Mouse (Mus musculus) cerebellum, adult 11-12 months (tissue): ENCODE results near the gene Dnm2.

Experiments used
- DNase-seq: peaks from one replicate; pipeline ENCODE4 v3.0.0; 2022

Gene Dnm2

GRCm38 (mm10) chr9:21424631-21425555 is at the start of gene Dnm2:
TSS of gene Dnm2 (plus strand) at chr9:21424908.
- DNase-seq = peak; percentile 99

DNA sequence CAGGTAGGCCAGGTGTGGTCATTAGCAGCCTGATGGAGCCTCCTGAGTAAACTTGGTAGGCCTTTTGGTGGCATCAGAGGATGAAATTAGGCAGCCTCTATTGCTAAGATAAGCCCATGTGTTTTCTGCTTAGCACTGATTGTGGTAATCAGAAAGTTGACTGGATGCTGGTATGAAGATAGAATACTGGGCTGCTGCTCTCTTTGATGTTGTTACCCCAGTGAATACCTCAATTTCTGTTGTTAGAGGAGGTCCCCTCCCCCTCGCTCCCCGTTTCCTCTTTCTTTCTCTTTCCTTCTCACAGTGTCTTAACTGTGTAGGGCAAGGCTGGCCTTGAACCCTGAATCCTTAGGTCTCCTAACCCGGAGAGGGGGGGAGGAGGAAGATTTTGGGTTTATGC is 45.5 kb upstream of the Dnm2 start:
- no peak for DNase-seq

DNA sequence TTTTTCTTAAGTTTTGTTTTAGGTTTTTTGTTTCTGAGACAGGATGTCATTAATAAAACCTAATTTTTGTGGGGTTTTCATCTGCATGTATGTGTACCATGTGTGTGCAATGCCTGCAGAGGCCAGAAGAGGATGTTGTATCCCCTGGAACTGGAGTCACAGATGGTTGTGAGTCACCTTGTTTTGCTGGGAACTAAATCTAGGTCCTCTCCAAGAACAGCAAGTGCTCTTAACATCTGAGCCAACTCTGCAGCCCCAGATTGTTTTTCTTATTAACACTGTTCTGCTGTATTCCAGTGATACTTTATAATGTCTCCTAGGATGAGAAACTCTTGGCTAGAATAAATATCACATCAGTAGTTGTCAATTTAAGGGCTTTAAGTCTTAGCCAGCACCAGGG is 43.8 kb upstream of the Dnm2 start:
- no peak for DNase-seq

GRCm38 (mm10) chr9:21383966-21384365 is 40.7 kb upstream of the Dnm2 start:
- DNase-seq = no peak

- DNase-seq = no peak
Observed at GRCm38 (mm10) chr9:21392646-21393175, 32.0 kb upstream of the Dnm2 start.

DNA sequence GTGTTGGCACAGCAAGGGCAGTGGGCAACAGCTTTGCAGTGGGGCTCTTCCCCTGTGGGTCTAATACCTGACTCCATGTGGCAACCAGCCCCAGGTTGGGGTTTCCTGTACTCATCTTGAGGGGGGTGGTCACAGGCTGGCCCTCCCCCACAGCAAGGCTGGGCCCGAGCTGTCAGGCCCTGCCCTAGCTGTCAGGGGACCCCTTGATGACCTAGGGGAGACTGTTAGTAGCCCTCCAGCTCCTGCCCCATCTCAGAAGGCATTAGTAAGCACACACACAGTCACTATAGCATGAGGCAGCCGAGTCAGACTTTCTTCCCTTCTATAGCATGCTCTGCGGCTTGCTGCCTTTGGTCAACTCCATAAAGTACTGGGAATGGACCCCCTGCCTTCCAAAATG is 29.0 kb upstream of the Dnm2 start:
- DNase-seq = no peak

DNA sequence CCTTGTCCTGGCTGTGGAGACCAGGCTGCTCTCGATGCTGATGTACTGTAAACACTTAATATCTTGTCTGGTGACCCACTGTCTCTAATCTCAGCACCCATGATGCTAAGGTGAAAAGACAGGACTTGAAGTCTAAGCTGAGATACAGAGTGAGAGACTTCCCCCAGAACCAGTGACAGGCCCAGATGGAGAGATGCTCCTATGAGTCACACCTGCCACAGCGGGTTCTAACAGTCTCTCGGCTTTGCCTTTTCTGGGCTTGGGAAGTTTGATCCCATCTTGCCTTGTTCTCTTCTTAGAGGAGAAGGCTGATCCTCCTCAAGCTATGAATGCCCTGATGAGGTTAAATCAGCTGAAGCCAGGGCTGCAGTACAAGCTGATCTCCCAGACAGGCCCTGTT is 27.5 kb upstream of the Dnm2 start:
- DNase-seq = no peak

DNA sequence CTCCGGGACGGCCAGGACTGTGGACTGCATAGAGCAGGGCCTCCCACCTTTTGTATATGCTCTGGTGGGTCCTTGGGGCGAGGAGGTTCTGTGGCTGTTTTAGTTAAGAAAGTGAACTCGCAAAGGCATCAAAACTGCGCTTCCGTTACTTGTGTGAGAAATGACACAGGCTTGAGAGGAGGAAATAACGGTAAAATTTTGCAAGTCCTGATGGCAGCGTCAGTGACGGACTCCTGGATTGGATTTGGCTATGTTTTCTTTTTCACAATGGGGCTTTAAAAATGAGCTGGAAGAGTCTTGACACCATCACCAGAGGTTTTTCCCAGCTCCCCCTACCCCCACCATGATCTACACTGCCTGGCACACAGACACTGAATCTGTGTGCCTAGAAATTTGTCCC is 23.7 kb upstream of the Dnm2 start:
- DNase-seq = no peak

GRCm38 (mm10) chr9:21402764-21403253 is 21.9 kb upstream of the Dnm2 start:
- no peak for DNase-seq

- DNase-seq = no peak
Observed at GRCm38 (mm10) chr9:21403745-21404144, 21.0 kb upstream of the Dnm2 start.

DNA sequence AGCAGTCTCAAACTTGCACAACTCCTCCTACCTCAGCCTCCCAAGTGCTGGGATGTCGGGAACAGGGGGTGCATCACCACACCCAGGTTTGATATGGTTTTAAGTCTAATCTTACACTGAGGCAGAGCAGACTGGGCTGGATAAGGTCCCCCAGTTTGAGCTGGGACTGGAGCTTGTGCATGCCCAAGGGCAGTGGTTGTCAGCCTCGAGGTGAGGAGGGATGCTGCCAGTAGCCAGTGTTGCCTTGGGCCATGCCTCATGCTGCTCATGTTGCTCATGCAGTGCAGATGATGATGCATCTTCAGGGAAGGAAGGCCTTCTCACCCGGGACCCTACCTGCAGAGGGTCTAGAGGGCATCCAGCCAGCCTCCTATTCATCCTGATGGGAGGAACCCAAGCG is 19.2 kb upstream of the Dnm2 start:
- no peak for DNase-seq

DNA sequence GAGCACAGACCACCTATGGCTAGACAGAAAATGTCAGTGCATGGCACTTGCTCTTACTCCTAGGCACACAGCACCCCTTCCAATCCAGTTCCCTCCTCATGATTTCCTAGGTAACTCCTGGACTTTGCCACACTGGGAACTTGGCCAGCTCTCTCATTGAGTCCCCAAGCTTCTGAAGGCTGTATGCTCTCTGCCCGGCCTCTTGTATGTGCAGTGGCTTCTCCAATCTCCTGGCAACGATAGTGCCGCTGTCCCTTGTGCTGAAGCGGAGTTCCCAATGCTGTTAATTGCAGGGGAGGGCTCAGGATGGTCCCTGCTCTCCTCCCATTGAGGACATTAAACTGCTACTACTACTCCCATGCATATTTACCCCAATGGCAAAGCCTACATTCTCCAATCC is 16.8 kb upstream of the Dnm2 start:
- DNase-seq = no peak

DNA sequence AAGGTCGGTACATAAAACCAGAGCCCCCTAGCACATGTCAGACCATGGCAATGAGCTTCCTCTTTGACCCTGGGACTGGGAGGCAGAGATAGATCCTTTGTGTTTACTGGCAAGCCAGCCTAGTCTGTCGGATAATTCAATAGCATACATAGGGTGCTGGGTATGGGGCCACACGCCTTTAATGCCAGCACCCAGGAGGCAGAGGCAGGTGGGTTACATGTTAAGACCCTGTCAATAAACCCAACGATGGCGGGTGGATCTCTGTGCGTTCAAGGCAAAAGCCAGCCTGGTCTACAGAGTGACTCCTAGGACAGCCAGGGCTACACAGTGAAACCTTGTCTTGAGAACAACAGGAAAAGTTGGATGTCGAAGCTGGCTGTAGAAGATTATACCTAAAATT is 16.1 kb upstream of the Dnm2 start:
- DNase-seq = no peak

DNA sequence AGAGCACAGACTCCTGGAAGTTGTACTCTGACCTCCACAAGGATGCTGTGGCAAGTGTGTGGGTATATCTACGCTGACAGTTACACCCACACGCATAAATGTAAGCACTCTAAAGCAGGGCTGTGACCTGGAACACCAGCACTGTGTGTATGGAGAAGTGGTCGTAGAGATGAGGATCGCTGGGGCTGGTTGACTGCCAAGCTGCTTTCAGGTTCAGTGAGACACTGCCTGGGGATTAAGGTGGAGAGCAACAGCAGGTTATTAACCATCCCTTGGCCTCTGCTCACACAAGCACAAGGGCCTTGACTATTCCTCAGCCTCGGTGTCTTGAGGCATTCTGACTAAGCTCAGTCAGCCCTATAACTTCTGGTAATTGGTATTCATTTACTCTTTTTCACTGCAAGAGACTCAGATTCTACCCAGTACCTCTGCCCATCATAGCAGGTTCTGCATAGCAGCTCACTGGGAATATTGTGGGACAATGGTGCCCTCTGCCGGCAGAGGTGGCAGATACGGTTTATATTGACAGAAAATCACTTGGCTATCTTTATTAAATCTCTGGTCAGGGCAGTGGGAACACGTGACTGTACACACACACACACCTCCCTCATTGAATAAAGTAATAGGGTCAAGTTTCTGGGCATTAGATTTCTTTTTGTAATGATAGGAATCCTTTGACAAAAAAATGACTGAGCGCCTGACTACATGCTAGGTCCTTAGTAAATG is 15.0 kb upstream of the Dnm2 start:
- DNase-seq = peak; percentile 77

- DNase-seq = peak; percentile 87
Observed at GRCm38 (mm10) chr9:21411669-21412550, 12.8 kb upstream of the Dnm2 start, which contains the start of gene Qtrt1. TSS of gene Qtrt1 (plus strand) at chr9:21411837.

- DNase-seq = no peak
Observed at GRCm38 (mm10) chr9:21417866-21418265, 6.8 kb upstream of the Dnm2 start.

- no peak for DNase-seq
Observed at GRCm38 (mm10) chr9:21419646-21420045, 5.1 kb upstream of the Dnm2 start.

DNA sequence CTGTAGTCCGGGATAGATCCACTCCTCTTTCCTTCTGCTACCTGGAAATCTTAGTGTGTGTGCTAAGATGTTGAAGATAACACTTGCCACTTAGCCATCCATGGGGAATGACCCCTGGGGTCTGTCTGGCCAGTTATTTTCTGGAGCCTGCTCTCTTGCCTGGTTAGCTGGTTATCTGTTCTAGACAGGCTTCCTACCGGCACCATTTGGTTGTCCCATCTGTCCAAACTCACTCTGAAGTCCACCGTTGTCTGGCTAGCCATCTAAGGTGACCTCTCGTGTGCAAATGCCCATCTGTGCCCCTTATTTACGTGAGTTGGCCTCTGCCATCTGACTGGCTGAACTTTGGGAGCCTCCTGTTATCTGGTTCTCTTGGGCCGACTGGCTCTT is 843 bp downstream of the Dnm2 start:
- peak; percentile 74 for DNase-seq

GRCm38 (mm10) chr9:21426013-21426412 is 1.3 kb downstream of the Dnm2 start:
- no peak for DNase-seq

GRCm38 (mm10) chr9:21426525-21426924 is 1.8 kb downstream of the Dnm2 start:
- DNase-seq = no peak

DNA sequence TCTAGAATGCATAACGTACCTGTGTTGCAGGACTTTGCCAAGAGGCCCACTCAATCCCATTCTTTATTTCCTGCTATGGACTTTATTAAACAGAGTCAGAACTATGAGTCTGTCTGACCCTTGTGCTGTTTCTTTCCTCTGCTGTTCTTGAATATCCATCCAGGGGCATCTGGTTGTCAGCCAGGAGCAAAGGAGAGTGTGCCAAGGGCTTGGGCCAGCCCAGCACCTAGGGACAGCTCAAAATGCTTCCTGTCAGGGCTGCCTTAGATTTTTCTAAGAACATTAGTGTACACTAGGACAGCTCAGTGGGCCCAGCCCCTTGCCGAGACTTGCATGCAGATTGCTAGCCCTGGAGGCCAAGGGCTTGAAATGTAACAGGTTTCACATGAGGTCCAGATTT is 3.1 kb downstream of the Dnm2 start:
- DNase-seq = peak; percentile 66

DNA sequence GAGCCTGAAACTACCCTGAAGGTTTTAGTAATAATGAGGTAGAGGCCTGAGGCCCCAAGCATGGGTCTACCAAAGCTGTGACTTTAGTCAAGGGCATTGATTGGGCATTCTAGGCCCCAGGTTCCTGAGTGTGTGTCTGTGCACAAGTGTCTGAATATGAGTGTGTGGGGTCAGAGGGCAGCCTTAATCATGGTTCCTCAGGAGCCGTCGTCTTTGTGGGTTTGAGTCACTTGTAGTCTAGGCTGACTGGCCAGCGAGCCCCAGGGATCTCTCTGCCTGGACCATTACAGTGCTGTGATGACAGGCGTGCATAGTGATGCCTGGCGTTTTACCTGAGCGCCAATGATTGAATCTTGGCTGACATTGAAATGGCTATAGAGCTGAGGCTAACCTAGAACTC is 3.5 kb downstream of the Dnm2 start:
- no peak for DNase-seq

DNA sequence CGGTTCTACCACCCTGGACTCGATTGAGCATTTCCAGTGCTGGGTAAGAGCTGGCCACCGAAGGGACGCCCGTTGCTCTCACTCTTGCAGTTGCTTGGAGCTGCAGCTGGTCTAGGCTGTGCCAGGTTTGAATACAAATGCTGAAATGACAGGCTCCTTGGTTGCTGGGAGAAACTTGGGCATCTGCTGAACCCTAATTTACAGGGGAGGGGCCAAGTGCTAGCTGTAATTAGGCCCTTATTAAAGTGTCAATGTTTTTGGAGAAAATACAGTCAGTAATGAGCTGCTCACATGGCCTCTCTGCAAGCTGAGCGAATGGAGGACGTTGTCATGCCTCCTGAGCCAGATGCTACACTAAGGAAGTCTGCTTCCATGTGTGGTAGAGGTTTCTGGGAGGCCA is 6.0 kb downstream of the Dnm2 start:
- no peak for DNase-seq
